Mouse (Mus musculus) left cerebral cortex, postnatal 25 days (tissue): ENCODE measurements around the gene Tcte3. TPM values are rescaled to one million over a fixed set of nuclear protein-coding genes. Genes with fewer than 3 reads are reported as not detected.
"Not testable (repeated sequence)": the region's sequence is repeated elsewhere in the genome, so short reads cannot be mapped to it uniquely, and the experiment has no call there.

Source experiments
- DNase-seq, 2 experiments: peaks; one replicate each; pipeline ENCODE4 v3.0.0; 2022; ENCODE audit warnings: low spot score in 2 of 2, mixed read lengths in 1 of 2
- intact Hi-C: fragments of 180-260 bp; cut with DNase I; formaldehyde crosslinking; loops from one replicate; pipeline ENCODE4 v1.15.1; 2025
- total RNA-seq, 2 experiments: library from RNA; stranded (reverse); gene quantifications; 2 replicates each; pipeline ENCODE4 v1.2.3; 2021

Gene Tcte3
- total RNA-seq, 2 experiments from 2014 or later = 1.4 TPM; not detected in 1

DNA sequence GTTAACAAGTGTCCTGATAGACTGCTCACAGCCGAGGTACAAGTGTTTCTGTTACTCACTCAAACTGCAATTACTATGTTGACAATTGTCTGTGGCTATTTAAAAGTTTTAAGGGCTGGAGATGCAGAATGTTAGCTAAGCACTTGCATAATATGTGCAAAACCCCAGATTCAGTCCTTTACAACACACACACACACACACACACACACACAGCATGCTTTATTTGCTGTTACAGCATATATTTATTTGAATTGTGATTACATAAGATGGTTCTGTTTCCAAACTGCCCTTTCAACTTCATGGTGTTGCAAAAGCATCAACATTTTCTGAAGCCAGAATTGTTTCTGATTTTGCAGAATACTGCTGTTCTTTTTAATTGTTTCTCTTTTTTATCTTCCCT lies 9.1 kb upstream of the Tcte3 start:
- DNase-seq, intact Hi-C loops: not testable (repeated sequence)

DNA sequence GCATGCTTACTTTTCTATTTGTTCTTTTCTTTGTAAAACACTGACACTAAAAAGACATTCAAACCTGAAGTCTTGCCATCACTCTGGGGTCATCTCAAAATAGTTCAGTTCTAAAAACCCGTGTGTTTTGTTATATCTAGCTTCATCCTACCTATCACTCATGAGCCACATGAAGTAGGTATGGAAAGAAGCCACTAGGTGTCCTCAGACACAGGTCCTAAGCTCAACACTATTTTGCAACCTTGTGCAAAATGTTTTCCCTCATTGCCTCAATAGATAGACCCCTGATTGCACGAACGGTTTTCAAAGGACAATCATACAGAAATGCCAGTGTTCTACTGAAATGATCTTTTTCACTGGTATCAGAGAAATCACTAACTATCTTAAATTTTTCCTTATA lies 833 bp downstream of the Tcte3 start:
- intact Hi-C loops, DNase-seq: not testable (repeated sequence)

DNA sequence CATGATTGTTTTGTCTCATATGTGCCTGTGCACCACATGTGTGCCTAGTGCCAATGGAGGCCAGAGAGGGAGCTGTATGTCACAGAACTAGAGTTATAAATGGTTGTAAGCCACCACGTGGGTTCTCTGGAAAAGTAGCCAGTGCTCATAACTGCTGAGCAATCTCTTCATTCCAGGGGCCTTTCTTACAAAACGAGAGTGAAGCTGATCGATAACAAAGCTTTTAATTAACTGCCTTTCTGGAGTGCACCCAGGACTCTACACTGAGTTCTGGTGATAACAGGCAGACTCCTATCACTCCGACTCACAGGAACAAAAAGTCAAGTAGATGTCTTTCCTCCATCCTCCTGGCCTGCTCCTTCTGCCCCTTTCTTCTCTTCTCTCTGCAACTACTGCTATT lies 9.9 kb downstream of the Tcte3 start:
- intact Hi-C loops, DNase-seq: not testable (repeated sequence)

- DNase-seq, intact Hi-C loops: not testable (repeated sequence)
These were observed 15.8 kb downstream of the Tcte3 start for GRCm38 (mm10) chr17:15025513-15025912.

GRCm38 (mm10) chr17:15024502-15025193 lies 16.6 kb downstream of the Tcte3 start:
- intact Hi-C loops, DNase-seq: not testable (repeated sequence)

DNA sequence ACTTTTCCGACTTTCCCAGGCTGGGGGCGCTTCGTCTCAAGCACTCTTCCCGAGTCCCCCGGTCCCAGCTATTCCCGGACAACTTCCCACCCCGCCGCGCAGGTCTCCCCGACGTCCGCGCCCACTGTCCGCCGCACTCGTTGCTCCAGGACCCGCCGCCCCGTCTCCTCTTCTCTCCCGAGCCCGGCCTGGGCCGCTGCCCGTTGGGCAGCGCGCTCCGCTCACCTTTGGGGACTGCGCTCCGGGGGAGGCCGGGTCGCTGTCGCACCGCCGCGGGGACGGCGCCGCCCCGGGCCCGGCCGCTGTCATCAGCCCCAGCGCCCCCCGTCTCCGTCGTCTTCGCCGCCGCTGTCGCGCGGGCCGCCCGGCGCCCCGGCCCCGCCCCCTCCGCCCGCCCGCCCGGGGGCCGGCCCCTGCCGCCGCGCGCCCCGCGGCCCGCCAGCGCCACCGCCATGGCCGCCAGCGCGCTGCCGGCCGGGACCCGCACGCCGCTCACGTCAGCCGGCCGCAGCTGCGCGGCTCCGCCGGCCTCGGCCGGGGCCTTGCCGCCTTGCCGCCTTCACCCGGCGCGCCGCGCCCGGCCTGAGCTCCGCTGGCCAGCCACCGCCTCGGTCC lies 17.3 kb downstream of the Tcte3 start:
- DNase-seq, intact Hi-C loops: not testable (repeated sequence)

DNA sequence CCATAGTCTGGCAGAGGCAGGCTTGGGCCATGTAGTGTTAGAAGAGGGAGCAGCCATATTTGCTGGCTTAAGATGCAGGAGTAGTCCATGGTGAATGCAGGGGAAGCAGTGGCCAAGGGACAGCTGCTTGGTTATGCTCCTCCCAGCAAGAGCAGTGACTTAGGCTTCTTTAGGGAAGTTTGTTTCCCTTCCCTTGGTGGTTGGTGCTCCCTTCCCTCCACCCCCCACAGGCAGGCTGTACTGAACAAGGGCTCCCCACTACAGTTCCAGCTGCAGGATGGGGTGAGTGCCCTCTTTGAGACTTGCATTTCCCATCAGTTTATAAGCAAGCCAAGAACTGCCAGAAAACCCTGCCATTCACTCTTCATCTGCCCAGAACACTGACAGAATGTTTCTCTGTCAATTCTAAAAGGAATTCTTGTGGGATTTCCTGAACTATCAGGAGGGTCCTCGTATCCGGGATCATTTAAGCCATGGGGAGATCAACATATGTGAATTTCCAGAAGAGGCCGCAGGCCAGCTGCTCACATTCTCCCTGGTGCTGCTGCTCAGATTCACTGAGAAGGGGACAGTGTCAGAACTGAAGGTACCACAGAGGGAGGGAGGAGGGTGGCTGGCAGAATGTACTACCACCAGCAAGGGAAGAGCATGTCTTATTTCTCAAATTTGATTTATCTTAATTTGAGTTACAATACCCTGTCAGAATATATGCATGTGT lies 19.6 kb downstream of the Tcte3 start:
- DNase-seq = peak; percentile 4 to 27
- intact Hi-C loops = not testable (repeated sequence)

DNA sequence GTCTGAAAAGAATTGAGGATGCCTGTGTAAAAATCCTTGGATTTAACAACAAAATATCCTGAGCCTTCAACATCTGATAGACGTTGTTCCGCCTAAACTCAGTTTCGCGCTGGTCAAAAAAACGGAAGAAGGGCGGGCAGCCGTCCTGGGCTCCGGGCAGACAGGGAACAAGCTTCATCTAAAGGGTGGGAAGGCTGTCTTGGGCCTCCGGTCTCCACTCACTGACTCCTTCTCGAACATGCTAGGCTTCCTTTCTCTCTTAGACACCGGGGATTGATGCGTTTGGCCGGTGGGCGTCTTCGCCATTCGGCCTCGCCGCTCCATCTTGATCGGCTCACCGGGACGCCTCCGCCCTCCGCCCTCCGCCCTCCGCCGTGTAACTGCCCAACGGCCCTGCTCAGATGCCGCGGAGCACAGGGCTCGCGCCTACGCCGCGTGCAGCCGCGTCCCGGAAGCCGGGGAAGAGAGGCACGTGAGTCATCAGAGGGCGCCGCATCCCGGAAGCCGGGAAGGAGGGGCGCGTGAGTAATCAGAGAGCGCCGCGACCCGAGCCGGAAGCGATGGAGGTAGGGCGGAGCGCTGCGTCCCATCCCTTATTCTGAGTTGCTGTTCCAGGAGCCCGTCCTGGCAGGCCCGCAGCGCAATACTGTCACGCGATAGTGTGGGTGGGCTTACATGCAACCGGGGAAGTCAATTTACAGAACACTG lies 31.4 kb downstream of the Tcte3 start, which contains the start of gene Gm3435:
TSS of gene Gm3435 (plus strand) at position 471 of the 708 bp plus-strand sequence.
- DNase-seq, intact Hi-C loops: not testable (repeated sequence)

GRCm38 (mm10) chr17:15009088-15009487 lies 32.2 kb downstream of the Tcte3 start:
- not testable (repeated sequence) for DNase-seq

DNA sequence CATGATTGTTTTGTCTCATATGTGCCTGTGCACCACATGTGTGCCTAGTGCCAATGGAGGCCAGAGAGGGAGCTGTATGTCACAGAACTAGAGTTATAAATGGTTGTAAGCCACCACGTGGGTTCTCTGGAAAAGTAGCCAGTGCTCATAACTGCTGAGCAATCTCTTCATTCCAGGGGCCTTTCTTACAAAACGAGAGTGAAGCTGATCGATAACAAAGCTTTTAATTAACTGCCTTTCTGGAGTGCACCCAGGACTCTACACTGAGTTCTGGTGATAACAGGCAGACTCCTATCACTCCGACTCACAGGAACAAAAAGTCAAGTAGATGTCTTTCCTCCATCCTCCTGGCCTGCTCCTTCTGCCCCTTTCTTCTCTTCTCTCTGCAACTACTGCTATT lies 41.2 kb downstream of the Tcte3 start:
- intact Hi-C loops, DNase-seq: not testable (repeated sequence)

More at GRCm38 (mm10) chr17:15009088-15009487, 32.2 kb downstream of the Tcte3 start:
- intact Hi-C loops = not testable (repeated sequence)

- DNase-seq, intact Hi-C loops: not testable (repeated sequence)
These were observed 47.1 kb downstream of the Tcte3 start for GRCm38 (mm10) chr17:14994140-14994539.

DNA sequence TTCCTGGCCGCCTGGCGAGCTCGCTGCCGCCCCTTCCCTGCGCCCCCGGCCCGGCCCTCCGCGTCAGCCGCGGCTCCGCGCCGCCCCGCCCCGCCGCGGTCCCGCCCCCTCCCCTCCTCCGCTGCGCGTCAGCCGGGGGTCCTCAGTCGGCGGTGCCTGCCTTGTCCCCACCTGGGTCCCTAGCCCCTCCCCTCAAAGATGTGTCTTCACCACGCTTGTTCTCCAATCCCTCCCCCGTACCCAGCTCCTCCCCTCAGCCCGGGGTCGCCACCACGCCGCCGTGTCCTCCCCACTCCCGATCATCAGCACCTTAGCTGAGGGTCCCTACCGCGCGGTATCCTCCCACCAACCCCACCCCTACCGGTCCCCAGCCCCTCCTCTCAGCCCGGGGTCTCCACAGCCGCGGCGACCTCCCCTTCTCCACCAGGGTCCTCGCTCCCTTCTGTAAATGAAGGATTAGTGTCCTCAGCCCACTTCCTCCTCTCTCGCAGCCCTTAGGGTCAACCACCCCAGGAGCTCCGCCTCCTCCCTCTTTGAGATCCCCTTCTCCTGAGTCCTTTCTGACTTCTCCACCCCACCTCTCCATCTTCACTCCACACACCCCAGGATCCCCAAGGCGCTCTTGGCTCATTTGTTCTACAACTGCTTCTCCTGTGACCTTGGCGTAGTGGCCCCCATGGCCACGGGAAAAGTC lies 48.0 kb downstream of the Tcte3 start:
- intact Hi-C loops = not testable (repeated sequence)

GRCm38 (mm10) chr17:14992522-14993138 lies 48.7 kb downstream of the Tcte3 start:
- intact Hi-C loops, DNase-seq: not testable (repeated sequence)

More for the DNA sequence above, 48.0 kb downstream of the Tcte3 start:
- not testable (repeated sequence) for DNase-seq

DNA sequence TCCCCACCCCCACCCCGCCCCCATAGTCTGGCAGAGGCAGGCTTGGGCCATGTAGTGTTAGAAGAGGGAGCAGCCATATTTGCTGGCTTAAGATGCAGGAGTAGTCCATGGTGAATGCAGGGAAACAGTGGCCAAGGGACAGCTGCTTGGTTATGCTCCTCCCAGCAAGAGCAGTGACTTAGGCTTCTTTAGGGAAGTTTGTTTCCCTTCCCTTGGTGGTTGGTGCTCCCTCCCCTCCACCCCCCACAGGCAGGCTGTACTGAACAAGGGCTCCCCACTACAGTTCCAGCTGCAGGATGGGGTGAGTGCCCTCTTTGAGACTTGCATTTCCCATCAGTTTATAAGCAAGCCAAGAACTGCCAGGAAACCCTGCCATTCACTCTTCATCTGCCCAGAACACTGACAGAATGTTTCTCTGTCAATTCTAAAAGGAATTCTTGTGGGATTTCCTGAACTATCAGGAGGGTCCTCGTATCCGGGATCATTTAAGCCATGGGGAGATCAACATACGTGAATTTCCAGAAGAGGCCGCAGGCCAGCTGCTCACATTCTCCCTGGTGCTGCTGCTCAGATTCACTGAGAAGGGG lies 51.1 kb downstream of the Tcte3 start:
- intact Hi-C loops = not testable (repeated sequence)
- peak in 1 of 2 experiments; percentile 6 for DNase-seq

DNA sequence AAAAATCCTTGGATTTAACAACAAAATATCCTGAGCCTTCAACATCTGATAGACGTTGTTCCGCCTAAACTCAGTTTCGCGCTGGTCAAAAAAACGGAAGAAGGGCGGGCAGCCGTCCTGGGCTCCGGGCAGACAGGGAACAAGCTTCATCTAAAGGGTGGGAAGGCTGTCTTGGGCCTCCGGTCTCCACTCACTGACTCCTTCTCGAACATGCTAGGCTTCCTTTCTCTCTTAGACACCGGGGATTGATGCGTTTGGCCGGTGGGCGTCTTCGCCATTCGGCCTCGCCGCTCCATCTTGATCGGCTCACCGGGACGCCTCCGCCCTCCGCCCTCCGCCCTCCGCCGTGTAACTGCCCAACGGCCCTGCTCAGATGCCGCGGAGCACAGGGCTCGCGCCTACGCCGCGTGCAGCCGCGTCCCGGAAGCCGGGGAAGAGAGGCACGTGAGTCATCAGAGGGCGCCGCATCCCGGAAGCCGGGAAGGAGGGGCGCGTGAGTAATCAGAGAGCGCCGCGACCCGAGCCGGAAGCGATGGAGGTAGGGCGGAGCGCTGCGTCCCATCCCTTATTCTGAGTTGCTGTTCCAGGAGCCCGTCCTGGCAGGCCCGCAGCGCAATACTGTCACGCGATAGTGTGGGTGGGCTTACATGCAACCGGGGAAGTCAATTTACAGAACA lies 62.8 kb downstream of the Tcte3 start, which contains the start of the genes 9030025P20Rik and Gm3417:
TSS of gene 9030025P20Rik (plus strand) at position 107 of the 677 bp plus-strand sequence.
TSS of gene Gm3417 (minus strand) at position 429 of the 677 bp plus-strand sequence.
- intact Hi-C loops, DNase-seq: not testable (repeated sequence)

GRCm38 (mm10) chr17:14977718-14978361 lies 63.4 kb downstream of the Tcte3 start:
- intact Hi-C loops, DNase-seq: not testable (repeated sequence)
